Mouse (Mus musculus): ENCODE data around the gene Rnd3.

- TF ChIP-seq CTCF (IDR thresholded peaks at IDR 0.05; ENCODE audit: borderline replicate concordance, extremely low read depth, insufficient read depth, insufficient read length), result no peak
- no peak for TF ChIP-seq POLR2A (IDR thresholded peaks at IDR 0.05; ENCODE audit: borderline replicate concordance, extremely low read depth, insufficient read depth, insufficient read length, poor library complexity, severe bottlenecking)
Measured at GRCm38 (mm10) chr2:51161110-51161509, 12.2 kb upstream of the Rnd3 start.
